Mouse (Mus musculus) gastrocnemius, postnatal 14 days (tissue): ENCODE data around the gene Enthd1. TPM values are rescaled to one million over a fixed set of nuclear protein-coding genes. Genes with fewer than 3 reads are reported as not detected.
"Not testable (repeated sequence)": the region's sequence is repeated elsewhere in the genome, so short reads cannot be mapped to it uniquely, and the experiment has no call there.

Experiments
- DNase-seq: peaks from one replicate; pipeline ENCODE4 v3.0.0; 2021; ENCODE audit warnings: mixed read lengths
- intact Hi-C: fragments of 180-260 bp; cut with DNase I; formaldehyde crosslinking; loops from one replicate; pipeline ENCODE4 v1.15.1; 2025; ENCODE audit warnings: low total_unique reads
- long read RNA-seq, 2 experiments: library from polyadenylated mRNA; stranded (forward); transcript quantifications; one replicate each; pipeline ENCODE4 v2.0.0; 2021
- total RNA-seq, 2 experiments: library from RNA; stranded (reverse); gene quantifications; 2 replicates each; pipeline ENCODE4 v1.2.3; 2021

Gene Enthd1
- total RNA-seq, result not detected
- long read RNA-seq, experiment 1, result 0 reads
- long read RNA-seq, experiment 2, result 0 reads

- no peak for DNase-seq
- intact Hi-C loops, result no loop called here
Observed at GRCm38 (mm10) chr15:80565106-80565665, at the start of gene Enthd1. Gene Enthd1 (minus strand): TSS chr15:80565156.

DNA sequence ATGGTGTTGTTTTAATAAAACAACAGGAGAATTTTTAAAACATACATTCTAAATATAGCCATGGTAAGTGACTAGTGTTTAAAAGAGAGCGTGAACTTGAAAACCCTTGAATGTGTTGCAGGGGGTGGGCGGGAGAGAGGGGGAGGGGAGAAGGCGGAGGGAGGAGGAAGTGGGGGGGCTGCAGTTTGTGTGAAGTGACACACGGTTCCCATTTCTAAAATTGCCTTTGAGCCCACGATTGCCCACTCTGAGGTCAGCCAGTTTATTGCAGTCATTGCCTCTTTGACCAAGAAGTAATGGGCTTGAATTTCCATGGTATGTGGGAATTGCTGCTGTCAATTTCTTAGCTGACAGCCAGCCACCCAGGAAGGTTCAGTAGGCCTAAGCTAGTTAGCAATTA is 48.9 kb upstream of the Enthd1 start:
- intact Hi-C loops, result no loop called here

GRCm38 (mm10) chr15:80611478-80611877 is 46.5 kb upstream of the Enthd1 start:
- intact Hi-C loops, result no loop called here
- DNase-seq, result no peak

More for the DNA sequence above, 48.9 kb upstream of the Enthd1 start:
- DNase-seq, result no peak

DNA sequence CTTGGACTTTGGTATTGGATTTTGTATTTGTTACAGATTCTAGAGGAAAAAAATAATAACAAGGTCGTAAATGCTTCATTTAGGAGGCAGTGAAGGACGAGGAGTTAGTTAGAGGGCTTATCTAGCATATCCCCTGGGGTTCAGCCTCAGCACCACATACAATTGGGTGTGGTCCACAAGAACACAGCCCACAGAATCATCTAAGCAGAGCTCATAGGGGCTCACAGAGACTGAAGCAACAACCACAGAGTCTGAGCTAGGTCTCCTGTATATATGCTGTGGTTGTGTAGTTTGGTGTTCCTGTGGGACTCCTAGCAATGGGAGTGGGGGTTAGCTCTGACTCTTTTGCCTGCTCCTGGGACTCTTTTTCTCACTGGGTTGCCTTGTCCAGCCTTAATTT is 45.4 kb upstream of the Enthd1 start:
- intact Hi-C loops, result no loop called here
- no peak for DNase-seq

DNA sequence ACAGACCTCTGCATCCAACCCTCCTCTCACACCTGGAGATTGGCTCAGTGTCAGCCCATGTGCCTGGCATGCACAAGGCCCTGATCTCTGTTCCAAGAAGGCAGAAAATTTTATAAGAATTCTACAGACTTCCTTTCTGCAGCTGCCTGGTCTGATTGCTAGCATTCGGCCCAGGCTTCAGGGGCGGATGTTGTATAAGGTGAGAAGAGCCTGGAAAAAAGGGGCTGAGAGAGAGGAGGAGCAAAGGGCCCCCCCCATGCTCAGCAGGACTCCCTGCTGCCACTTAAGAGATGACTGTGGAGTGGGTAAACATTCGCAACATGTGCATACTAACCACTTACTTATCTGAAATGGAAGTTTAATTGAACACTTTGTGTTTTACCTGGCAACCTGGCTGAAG is 43.0 kb upstream of the Enthd1 start:
- intact Hi-C loops, result no loop called here
- DNase-seq, result no peak

- intact Hi-C loops, result no loop called here
- DNase-seq, result no peak
Observed at GRCm38 (mm10) chr15:80604026-80604425, 39.1 kb upstream of the Enthd1 start.

- no peak for DNase-seq
- intact Hi-C loops, result no loop called here
Observed at GRCm38 (mm10) chr15:80602487-80602886, 37.5 kb upstream of the Enthd1 start.

GRCm38 (mm10) chr15:80601456-80601855 is 36.5 kb upstream of the Enthd1 start:
- DNase-seq, result no peak
- intact Hi-C loops, result no loop called here

DNA sequence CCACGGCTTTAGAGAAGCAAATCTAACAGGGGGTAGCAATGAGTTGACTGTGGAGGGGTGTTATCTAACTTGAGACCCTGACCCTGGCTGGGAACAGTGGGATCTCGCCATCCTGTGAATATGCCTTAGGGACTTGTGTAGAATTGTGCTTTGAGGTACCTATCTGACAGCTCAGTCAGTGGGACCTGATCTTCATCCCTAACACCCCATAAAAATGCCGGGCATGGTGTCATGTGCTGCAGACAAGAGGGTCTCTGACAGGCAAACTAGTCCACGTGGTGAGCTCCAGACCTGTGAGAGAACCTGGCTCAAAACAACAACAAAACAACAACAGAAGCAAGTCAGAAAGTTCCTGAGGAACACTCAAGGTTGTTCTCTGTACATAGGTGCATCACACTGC is 34.9 kb upstream of the Enthd1 start:
- intact Hi-C loops, result no loop called here
- no peak for DNase-seq

- DNase-seq, result peak; percentile 63
- intact Hi-C loops, result no loop called here
Observed at GRCm38 (mm10) chr15:80599213-80599750, 34.3 kb upstream of the Enthd1 start.

- intact Hi-C loops, result no loop called here
- no peak for DNase-seq
Observed at GRCm38 (mm10) chr15:80598750-80599149, 33.8 kb upstream of the Enthd1 start.

DNA sequence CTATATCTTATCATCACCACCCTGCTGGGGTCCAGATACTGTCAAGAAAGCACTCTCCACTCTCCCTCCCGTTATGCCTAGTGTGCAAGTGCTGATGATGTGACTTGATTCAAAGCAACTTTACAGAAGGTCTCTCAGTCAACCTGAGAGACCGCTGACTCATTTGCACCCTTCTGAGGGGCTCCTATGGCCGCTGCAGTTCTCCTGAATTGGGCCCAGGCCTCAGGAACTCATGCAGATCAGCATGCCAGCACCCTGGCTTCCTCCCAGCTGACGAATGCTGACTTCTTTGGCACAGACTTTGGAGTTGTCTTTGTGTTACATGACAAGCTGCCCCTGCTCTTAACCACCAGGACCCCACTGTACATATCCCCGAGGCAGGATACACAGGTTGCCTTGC is 28.9 kb upstream of the Enthd1 start:
- no peak for DNase-seq
- intact Hi-C loops, result no loop called here

GRCm38 (mm10) chr15:80592737-80593136 is 27.8 kb upstream of the Enthd1 start:
- intact Hi-C loops, result no loop called here
- DNase-seq, result no peak

- DNase-seq, result no peak
Observed at GRCm38 (mm10) chr15:80590641-80591040, 25.7 kb upstream of the Enthd1 start.

DNA sequence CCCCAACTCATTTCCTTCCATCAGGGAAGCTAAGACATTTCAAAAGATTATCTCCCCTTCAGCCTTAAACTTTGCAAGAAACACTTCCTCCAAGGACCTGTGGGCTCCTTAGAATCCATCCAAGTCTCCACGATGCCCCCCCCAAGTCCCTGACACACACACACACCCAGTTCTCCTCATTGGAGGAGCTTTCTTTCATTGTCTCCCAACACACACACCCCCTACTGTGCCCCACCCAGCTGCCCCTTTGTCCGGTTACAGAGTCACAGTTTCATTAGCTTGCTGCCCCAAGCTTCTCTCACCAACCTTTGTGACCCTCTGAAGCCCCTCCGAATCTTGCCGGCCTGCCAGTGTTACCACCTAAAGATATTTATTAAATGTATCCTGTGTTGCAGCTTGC is 21.3 kb upstream of the Enthd1 start:
- intact Hi-C loops, result no loop called here
- no peak for DNase-seq

More at GRCm38 (mm10) chr15:80590641-80591040, 25.7 kb upstream of the Enthd1 start:
- intact Hi-C loops, result no loop called here

DNA sequence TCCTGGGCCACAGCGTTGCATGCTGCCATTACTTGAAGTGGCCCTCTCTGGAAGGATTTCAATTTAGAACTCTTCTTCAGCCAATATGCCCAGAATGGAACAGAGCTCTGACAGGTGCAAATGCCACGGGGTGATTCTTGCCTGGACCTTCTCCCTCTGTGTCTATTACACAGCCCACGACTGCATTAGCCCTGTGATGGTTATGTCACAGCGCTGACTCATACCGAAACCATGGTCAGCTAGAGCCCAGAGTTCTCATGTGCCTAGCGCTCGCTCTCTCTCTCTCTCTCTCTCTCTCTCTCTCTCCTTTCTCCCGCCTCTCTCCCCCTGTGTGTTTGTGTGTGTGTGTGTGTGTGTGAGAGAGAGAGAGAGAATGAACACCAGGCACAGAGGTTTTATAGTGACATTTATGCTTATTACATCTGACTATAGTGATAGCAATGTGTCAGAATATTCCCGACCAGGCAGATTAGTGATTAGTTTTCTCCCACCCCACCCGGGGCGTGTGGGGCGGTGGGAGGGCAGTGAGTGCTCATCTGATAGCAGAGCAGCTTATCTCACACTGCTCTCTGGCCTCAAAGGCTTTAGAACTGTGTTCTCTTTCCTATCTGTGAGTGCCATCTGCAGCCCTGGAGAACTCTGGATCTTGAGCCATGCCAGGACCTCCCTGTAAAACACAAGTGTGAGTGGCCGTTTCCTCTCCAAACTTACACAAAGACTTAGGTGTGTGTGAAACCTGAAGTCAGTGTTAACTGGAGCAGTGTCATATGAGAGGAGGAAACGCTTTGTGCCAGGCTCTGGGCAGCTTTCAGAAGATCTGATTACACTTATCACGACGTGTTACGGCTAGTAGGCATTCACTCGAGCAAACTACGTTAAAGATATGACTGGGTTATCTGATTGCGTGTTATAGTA is 17.9 kb upstream of the Enthd1 start:
- intact Hi-C loops, result no loop called here
- no peak for DNase-seq

DNA sequence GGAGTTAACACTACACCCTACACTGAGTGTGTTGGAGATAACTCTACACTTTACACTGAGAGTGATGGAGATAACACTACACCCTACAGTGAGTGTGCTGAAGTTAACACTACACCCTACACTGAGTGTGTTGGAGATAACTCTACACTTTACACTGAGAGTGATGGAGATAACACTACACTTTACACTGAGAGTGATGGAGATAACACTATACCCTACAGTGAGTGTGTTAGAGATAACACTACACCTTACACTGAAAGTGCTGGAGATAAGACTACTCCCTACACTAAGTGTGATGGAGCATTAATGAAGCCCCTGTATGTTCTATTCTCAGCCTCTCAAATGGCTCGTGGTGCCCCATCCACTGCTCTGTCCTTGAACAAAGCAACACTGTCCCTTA is 15.6 kb upstream of the Enthd1 start:
- DNase-seq, intact Hi-C loops: not testable (repeated sequence)

GRCm38 (mm10) chr15:80579121-80579520 is 14.2 kb upstream of the Enthd1 start:
- no peak for DNase-seq
- intact Hi-C loops, result no loop called here

DNA sequence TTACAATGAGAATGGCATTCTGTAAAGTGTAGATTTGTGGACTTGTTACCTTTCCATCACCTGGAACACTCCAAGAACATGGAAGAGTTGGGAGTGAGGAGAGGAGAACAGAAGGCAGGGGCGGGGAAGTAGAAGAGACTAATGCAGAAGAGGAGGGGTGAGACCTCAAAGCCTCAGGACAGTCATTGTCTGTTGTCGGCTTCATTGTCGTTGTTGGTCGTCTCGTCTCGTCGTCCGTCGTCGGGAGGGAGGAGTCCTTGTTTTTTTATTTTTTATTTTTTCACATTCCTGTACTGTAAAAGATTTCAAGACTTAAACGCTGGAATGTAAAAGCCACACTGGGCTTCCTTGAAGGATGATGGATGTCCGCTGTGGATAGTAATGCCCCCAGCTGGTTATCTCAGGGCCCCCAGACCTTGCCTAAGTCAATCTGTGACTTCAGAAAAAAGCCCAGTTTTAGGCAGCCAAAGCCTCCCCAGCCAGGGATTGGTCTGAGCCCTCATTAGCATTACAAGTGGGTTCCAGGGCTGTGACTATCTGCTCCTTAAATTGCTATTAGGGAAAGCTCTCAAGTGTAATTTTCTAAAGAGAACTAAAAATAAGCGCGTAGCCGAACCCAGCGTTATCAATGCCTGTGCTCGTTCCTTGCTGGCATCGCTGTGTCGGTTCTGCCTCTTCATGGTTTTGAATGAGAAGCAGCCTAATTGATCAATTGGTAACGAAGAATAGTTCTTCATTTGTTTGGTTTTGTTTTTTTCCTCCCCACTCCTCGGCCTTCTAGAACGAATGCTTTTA is 12.4 kb upstream of the Enthd1 start:
- no peak for DNase-seq

GRCm38 (mm10) chr15:80576415-80576994 is 11.5 kb upstream of the Enthd1 start:
- intact Hi-C loops, result no loop called here
- DNase-seq, result no peak

More for the DNA sequence above, 12.4 kb upstream of the Enthd1 start:
- intact Hi-C loops, result no loop called here
